Mouse (Mus musculus) monocyte, adult 2 months (primary cell): ENCODE measurements around the gene BC052040.

ENCODE experiments used
- DNase-seq, 2 experiments: peaks; one replicate each; pipeline ENCODE4 v3.0.0; 2022; ENCODE audit warnings: low spot score in 2 of 2, low read depth in 1 of 2

The BC052040 gene

GRCm38 (mm10) chr2:115581241-115581988 lies at the start of gene BC052040:
TSS of gene BC052040 (plus strand) at chr2:115581716.
- peak; percentile 45 to 80 for DNase-seq

GRCm38 (mm10) chr2:115538009-115538690 lies 43.4 kb upstream of the BC052040 start:
- no peak for DNase-seq

DNA sequence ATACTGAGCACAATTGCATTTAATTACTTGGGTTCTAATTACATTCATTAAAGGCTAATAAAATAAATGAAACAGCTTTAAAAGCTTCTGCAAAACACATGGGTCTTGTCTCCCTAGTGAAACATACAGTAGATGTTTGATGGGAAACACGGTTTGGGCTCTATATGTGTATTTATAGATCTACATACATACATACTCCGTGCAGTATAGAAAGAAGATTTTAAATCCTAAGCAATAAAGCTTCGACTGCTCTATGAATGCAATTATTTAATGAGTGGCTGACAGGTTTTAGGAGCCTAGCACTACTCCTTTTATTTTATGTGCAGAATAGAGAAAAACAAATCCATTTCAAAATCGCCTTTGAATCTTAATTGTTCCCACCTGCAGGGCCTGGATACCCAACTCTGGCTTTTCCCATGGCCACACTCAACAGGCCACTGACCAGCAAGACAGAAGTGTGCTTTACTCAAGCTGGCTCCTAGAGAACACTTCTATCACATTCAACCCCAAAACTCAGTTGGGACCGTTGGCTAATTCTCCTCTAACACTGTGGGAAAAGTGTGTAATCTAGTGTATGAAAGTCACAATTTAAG lies 42.7 kb upstream of the BC052040 start:
- DNase-seq: no peak

DNA sequence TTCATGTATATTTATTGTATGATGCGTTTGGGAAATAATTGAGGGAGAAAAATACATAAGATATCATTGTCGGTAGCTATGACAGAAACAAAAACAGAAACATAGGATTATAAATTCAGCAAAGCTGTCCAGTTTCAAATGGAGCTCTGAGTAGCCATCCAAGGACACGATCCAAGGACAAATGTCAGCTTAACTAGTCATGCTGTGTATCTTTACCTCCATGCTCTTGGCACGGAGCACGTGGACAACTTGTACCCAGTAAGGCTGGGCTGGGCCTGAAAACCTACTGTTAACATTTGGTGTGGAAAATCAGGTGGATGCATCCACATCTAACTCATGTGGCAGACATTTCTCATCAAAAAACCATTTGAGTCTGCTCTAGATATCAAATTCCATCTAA lies 41.8 kb upstream of the BC052040 start:
- DNase-seq: no peak

- DNase-seq: no peak
Measured at GRCm38 (mm10) chr2:115542401-115543123, 39.0 kb upstream of the BC052040 start.

GRCm38 (mm10) chr2:115543212-115543611 lies 38.3 kb upstream of the BC052040 start:
- DNase-seq: no peak

DNA sequence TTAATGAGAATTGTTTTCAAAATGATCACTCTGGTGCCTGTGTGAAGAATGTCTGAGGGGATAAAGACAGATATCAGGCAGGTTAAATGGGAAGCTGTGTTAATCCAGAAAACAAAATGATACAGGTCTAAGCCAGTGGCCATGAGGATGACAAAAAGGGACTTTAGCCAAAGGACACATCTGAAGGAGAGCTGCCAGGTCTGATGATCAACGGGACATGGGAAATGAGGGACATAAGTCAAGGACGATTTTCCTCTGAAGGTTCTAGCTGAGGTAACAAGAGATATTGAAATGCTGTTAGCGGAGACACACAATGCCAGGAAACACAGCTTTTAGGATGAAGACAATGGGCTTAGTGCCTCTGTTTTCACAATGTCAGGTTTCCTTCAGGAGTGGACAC lies 29.6 kb upstream of the BC052040 start:
- no peak for DNase-seq

DNA sequence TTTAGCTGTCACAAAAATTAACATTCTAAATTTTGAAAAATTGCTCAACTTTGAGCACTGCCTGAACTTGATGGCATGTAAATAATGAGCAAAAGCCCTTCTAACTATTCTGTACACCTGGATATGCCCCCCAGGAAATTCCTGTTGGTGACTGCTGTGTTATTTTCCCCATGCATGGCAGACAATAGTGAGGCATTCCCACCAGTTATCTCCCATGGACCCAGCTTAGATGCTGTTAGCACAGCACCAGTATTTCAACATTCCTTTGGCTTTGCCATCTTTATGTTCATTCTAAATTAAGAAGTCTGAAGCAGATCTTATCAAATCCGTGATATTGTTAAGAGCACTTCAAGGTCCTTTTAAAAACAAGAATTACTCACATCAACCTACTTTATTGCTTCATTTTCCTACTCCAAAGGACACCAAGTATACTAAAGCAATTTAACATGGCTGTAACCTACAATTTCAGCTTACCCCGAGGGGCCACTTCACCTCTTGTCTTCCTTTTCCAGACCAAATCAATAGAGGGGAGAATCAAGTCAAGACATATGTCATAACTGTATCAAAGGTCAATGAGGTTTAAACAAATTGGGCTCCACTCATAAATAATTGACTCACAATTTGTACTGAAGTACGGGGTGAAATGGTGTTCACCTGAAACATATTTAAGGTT lies 19.2 kb upstream of the BC052040 start:
- DNase-seq: no peak

GRCm38 (mm10) chr2:115563436-115564093 lies 18.0 kb upstream of the BC052040 start:
- DNase-seq: no peak

DNA sequence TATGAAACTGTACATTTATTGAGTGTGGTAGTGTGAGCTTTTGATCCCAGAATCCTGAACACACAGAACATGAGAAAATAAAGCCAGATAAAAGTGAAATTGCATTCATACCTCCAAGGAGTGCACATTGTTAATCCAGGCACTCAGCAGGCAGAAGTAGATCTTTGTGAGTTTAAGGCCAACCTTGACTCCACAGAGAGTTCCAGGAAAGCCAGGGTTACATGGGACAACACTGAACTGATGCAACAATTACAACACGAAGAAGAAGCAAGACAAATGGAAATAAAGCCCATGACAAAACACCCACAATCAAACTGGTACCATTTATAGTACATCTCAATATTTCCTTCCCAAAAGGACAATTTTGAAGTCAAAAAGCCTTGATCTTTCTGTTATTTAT lies 9.5 kb upstream of the BC052040 start:
- DNase-seq: no peak

DNA sequence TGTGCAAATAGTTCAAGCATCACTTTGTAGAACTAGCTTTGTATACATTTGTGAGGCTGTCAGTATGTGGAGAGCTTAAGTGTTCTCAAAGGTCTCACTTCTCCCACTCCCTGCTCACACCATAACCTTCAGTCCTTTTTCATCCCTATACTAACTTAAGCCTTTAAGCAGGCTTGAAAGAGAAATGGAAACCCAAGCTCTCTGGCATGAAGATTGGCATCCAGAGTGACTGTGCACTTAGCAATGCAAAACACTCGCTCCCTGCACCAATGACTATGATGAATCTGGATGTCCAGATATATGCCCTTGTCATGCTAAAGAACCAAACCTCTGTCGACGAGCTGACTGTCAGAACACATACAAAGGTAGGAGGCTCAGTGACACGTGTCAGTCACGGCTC lies 6.7 kb upstream of the BC052040 start:
- no peak for DNase-seq

- no peak for DNase-seq
Measured at GRCm38 (mm10) chr2:115579171-115579900, 2.2 kb upstream of the BC052040 start.

DNA sequence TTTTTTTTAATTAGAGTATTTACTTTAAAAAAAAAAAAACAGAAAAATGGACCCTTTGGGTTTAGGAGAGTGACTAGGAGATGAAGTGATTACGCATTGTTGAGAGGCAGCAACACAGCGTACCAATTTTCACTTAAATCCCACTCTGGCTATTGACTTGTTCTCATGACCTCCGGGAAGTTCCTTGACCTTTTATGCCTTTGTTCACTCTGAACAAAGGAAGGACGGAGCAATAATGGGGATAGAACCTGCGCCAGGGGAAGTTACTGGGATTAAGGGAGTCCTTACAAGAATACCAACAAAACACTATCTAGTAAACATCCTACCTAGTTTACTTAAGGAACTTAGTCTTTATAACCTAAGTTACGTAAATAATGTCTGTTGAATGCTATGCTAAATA lies 1.5 kb upstream of the BC052040 start:
- DNase-seq: no peak

GRCm38 (mm10) chr2:115581989-115582608 lies 583 bp downstream of the BC052040 start:
- DNase-seq: no peak

DNA sequence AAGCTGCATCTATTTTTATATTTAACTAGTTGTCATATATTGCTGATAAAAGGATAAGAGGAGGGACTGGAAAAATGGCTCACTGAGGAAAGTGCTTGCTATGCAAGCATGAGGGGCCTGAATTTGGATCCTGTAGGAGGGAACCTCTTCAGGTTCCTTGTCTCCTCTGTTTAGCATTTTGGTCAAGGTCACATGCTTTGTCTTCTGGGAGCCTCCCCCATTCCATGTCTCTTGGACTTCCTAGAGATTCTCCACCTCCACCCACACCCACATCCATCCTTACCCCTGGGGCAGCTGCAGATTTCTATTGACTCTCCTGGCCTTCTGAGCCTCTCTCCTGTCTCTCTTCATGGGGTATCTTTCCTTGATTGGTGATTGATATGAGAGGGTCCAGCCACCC lies 2.3 kb downstream of the BC052040 start:
- no peak for DNase-seq

- DNase-seq: no peak
Measured at GRCm38 (mm10) chr2:115590602-115591001, 9.1 kb downstream of the BC052040 start.

DNA sequence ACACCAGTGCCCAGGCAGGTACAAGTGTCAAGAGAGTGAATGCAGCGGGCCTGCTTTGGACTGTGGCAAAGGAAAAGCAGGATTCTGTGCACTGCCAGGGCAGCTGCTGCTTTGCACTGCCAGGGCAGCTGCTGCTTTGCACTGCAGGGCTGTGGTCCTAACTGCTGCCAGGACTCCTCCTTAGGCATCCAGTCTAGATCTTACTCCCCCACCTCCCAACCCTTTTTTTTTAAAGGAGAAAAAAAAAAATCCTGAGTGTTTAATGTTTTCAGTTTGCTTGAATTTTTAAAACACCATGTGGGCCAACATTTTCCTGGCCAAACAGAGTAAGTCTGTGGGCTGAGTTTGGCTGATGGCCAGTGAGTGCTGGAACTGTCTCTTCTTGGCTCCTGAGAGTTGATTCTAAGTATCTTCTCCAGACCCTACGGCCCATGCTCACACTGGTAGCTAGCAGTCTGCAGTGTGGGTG lies 11.2 kb downstream of the BC052040 start:
- no peak for DNase-seq

DNA sequence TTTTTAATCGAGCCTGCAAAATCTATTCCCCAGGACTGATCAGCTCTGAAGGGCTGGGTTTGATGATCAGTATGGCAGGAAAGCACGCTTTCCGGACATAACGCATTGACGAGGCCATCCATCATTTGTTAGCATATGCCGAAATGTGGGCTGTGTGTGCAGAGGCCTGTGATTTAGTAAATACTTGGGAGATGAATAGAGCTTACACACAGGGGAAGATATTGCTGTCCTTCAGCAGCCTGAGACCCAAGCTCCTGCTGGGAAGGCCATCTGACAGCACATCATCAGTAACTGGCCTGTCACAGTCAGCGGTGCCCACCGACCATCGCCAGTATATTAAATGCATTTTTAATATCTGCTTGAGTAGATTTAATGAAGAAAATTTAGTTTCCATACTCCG lies 15.5 kb downstream of the BC052040 start:
- no peak for DNase-seq

DNA sequence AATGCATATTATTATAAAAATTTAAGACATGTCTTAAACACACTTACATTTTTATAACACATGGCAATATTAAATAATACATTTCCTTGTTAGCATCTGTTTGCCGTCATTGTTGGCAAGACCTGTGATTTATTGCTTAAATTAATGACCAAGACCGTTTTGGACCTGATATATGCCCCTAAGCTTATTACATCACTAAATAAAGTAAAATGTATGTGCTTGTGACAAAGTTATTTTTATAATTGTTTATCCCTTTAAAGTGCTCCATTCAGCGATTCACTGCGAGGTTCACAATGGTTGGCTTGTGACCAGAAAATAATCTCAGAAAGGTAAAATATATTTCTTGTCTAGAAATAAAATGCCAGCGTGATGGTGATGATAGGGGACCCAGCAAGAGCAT lies 16.8 kb downstream of the BC052040 start:
- no peak for DNase-seq
